Mouse (Mus musculus) neural tube, embryonic 12.5 days (tissue): ENCODE measurements around the gene Taf6. TPM values are rescaled to one million over a fixed set of nuclear protein-coding genes. Genes with fewer than 3 reads are reported as not detected.

Source experiments
- microRNA counts: library from miRNA; unstranded; fragments of <30 nt; microRNA quantifications from one replicate; lab custom pipeline; 2017
- microRNA-seq: library from miRNA; unstranded; fragments of <30 nt; microRNA quantifications from one replicate; pipeline ENCODE4, GENCODE M21; 2017
- polyA plus RNA-seq: library from polyadenylated mRNA; unstranded; fragments of >200 nt; fragmentation: Nextera tagmentation; extraction: Ambion mirVana; gene quantifications from 2 replicates; pipeline ENCODE4 v1.2.1, GENCODE M21; 2016

The Taf6 gene
- polyA plus RNA-seq, 1 experiment from 2014 or later: 112 TPM

MicroRNAs within 50 kb of the gene (microRNA counts, 519-probe panel; counts per million panel counts)
- microRNA mmu-miR-106b (lab: Ali Mortazavi, UCI): 5,757 counts per million, percentile 89 among the panel's probes with 10 or more counts
- 8,281 counts per million, percentile 98 among the panel's probes with 10 or more counts for microRNA mmu-miR-25 (lab: Ali Mortazavi, UCI)
- 6,315 counts per million, percentile 92 among the panel's probes with 10 or more counts for microRNA mmu-miR-93 (lab: Ali Mortazavi, UCI)

Small RNA genes lying within 50 kb of the gene (microRNA-seq; reads per million reads assigned to microRNA genes)
- gene Mir106b (7,100 reads per million, percentile 94 among the genes with 10 or more reads in this experiment), gene Mir25 (531 reads per million, percentile 72 among the genes with 10 or more reads in this experiment), gene Mir93 (9,913 reads per million, percentile 96 among the genes with 10 or more reads in this experiment)

Other genes with a start within 250 kb of the Taf6 start
- 0.43 and 0.61 TPM in 2 replicates for gene Gjc3, start 224.4 kb downstream of the Taf6 start, polyA plus RNA-seq
- not detected in 2 replicates for gene Azgp1, start 205.9 kb downstream of the Taf6 start, polyA plus RNA-seq
- not detected in 2 replicates for gene Smok3a, start 166.2 kb downstream of the Taf6 start, polyA plus RNA-seq
- gene Smok3b, start 166.0 kb downstream of the Taf6 start, polyA plus RNA-seq: not detected in 2 replicates
- gene Smok3c, start 134.3 kb downstream of the Taf6 start, polyA plus RNA-seq: not detected in 2 replicates
- 32.9 and 36.5 TPM in 2 replicates for gene Zkscan1, start 102.4 kb downstream of the Taf6 start, polyA plus RNA-seq
- gene Zscan21, start 70.5 kb downstream of the Taf6 start, polyA plus RNA-seq: 101 and 104 TPM in 2 replicates
- gene Zfp113, start 31.7 kb downstream of the Taf6 start, polyA plus RNA-seq: 35.6 and 40.3 TPM in 2 replicates
- 301 and 312 TPM in 2 replicates for gene Cops6, start 26.4 kb downstream of the Taf6 start, polyA plus RNA-seq
- 23.5 and 24.1 TPM in 2 replicates for gene Ap4m1, start 15.4 kb downstream of the Taf6 start, polyA plus RNA-seq
- gene Mcm7, start 15.0 kb downstream of the Taf6 start, polyA plus RNA-seq: 197 and 198 TPM in 2 replicates
- 44.3 and 46.8 TPM in 2 replicates for gene Cnpy4, start within 50 bp of the Taf6 start, polyA plus RNA-seq
- gene Mblac1, start 6.9 kb upstream of the Taf6 start, polyA plus RNA-seq: 12.3 and 12.6 TPM in 2 replicates
- not detected in 2 replicates for gene Nxpe5, start 38.4 kb upstream of the Taf6 start, polyA plus RNA-seq
- 66.4 and 67.2 TPM in 2 replicates for gene Lamtor4, start 68.0 kb upstream of the Taf6 start, polyA plus RNA-seq
- gene BC037034, start 76.6 kb upstream of the Taf6 start, polyA plus RNA-seq: 20.1 and 25.4 TPM in 2 replicates
- gene Gal3st4, start 85.4 kb upstream of the Taf6 start, polyA plus RNA-seq: 4.3 and 5.0 TPM in 2 replicates
- 0.05 and 0.17 TPM in 2 replicates for gene Gm43720, start 92.5 kb upstream of the Taf6 start, polyA plus RNA-seq
- 175 and 179 TPM in 2 replicates for gene Gpc2, start 92.6 kb upstream of the Taf6 start, polyA plus RNA-seq
- 3.6 and 4.5 TPM in 2 replicates for gene Stag3, start 92.8 kb upstream of the Taf6 start, polyA plus RNA-seq
- gene Pvrig, start 154.5 kb upstream of the Taf6 start, polyA plus RNA-seq: 0.19 TPM in 1 of 2 replicates, not detected in the other